Mouse (Mus musculus) CH12.LX (cell line): ENCODE results near the gene Coa4. TPM values are rescaled to one million over a fixed set of nuclear protein-coding genes. Genes with fewer than 3 reads are reported as not detected.

ENCODE experiments used
- DNase-seq: peaks from one replicate; pipeline ENCODE4 v3.0.0-alpha.2; 2013; ENCODE audit errors: extremely low read depth
- H3K27ac ChIP-seq: 2 replicates; pipeline ENCODE4 v1.5.1; 2012; ENCODE audit warnings: low read depth, mild to moderate bottlenecking, control low read depth, moderate library complexity; ENCODE audit not compliant: insufficient read depth
- H3K27me3 ChIP-seq: replicated peaks from 2 replicates; pipeline ENCODE3; 2012; ENCODE audit warnings: inconsistent platforms
- H3K36me3 ChIP-seq, 2 experiments: replicated peaks in 1 of 2; 2 replicates each; pipeline versions ENCODE3 to v1.6.1; 2012; ENCODE audit warnings: inconsistent platforms in 1 of 2, low read length in 1 of 2, mild to moderate bottlenecking in 1 of 2, mixed read lengths in 1 of 2, moderate library complexity in 1 of 2; ENCODE audit not compliant: control insufficient read depth in 1 of 2, insufficient read depth in 1 of 2
- H3K4me1 ChIP-seq, 2 experiments: 2 replicates each; pipeline ENCODE4 v1.6.1; 2012; ENCODE audit warnings: inconsistent platforms in 1 of 2, moderate library complexity in 1 of 2; ENCODE audit not compliant: insufficient read depth in 2 of 2, control insufficient read depth in 1 of 2
- H3K4me2 ChIP-seq: 2 replicates; pipeline ENCODE4 v1.6.1; 2012; ENCODE audit warnings: low read depth, mild to moderate bottlenecking, control low read depth; ENCODE audit not compliant: poor library complexity, insufficient read depth, severe bottlenecking
- H3K4me3 ChIP-seq, 3 experiments: fragments of 150-350 bp in 1 of 3; sonication (generic) in 1 of 3; replicated peaks in 1 of 3; 2 replicates each; pipeline versions ENCODE3 to v1.5.1; 2011 to 2012; ENCODE audit warnings: low read depth in 2 of 3, low read length in 2 of 3, mild to moderate bottlenecking in 2 of 3, moderate library complexity in 2 of 3, control low read depth in 1 of 3, improper control_type of control experiment in 1 of 3, inconsistent platforms in 1 of 3, mixed read lengths in 1 of 3; ENCODE audit not compliant: poor library complexity in 1 of 3
- H3K79me2 ChIP-seq: replicated peaks from 2 replicates; pipeline ENCODE4 v1.6.1; 2012; ENCODE audit warnings: mild to moderate bottlenecking, moderate library complexity; ENCODE audit not compliant: control insufficient read depth, poor library complexity, insufficient read depth, severe bottlenecking; ENCODE audit errors: extremely low read depth
- H3K9ac ChIP-seq: 2 replicates; pipeline ENCODE4 v1.6.1; 2012; ENCODE audit warnings: low read depth, mild to moderate bottlenecking, control low read depth, moderate library complexity; ENCODE audit not compliant: insufficient read depth
- H3K9me3 ChIP-seq: replicated peaks from 2 replicates; pipeline ENCODE3; 2012; ENCODE audit warnings: low read length, inconsistent platforms, mixed read lengths
- CHD2 ChIP-seq: IDR thresholded peaks from 2 replicates; pipeline ENCODE4 v1.6.1; 2011; ENCODE audit warnings: low read length, improper control_type of control experiment
- CTCF ChIP-seq, 2 experiments: IDR thresholded peaks in 1 of 2; conservative IDR thresholded peaks in 1 of 2; 2 replicates each; pipeline ENCODE4 v1.5.1; 2011 to 2012; ENCODE audit warnings: low read depth in 2 of 2, low read length in 2 of 2, improper control_type of control experiment in 1 of 2, inconsistent platforms in 1 of 2, mild to moderate bottlenecking in 1 of 2, moderate library complexity in 1 of 2
- E2F4 ChIP-seq: IDR thresholded peaks from 2 replicates; pipeline ENCODE4 v1.6.1; 2011; ENCODE audit warnings: low read depth, low read length, improper control_type of control experiment; ENCODE audit not compliant: insufficient replicate concordance
- EP300 ChIP-seq: IDR thresholded peaks from 2 replicates; pipeline ENCODE4 v1.6.1; 2011; ENCODE audit warnings: low read length, improper control_type of control experiment
- ETS1 ChIP-seq: conservative IDR thresholded peaks from 2 replicates; pipeline ENCODE4 v1.6.1; 2012; ENCODE audit warnings: low read depth, mild to moderate bottlenecking, inconsistent platforms, low read length, improper control_type of control experiment, moderate library complexity
- GABPA ChIP-seq: IDR thresholded peaks from 2 replicates; pipeline ENCODE4 v1.6.1; 2012; ENCODE audit warnings: low read depth, low read length, improper control_type of control experiment, inconsistent platforms; ENCODE audit not compliant: insufficient replicate concordance
- IRF4 ChIP-seq: IDR thresholded peaks from 2 replicates; pipeline ENCODE4 v1.6.1; 2014; ENCODE audit warnings: low read depth, mild to moderate bottlenecking, inconsistent platforms, low read length, improper control_type of control experiment
- JUND ChIP-seq: conservative IDR thresholded peaks from 2 replicates; pipeline ENCODE4 v1.6.1; 2011; ENCODE audit warnings: low read depth, low read length, improper control_type of control experiment
- KAT2A ChIP-seq: IDR thresholded peaks from 2 replicates; pipeline ENCODE4 v1.6.1; 2012; ENCODE audit warnings: low read length, improper control_type of control experiment, inconsistent platforms; ENCODE audit not compliant: insufficient replicate concordance
- MAFK ChIP-seq: IDR thresholded peaks from 2 replicates; pipeline ENCODE4 v1.6.1; 2011; ENCODE audit warnings: low read length, improper control_type of control experiment; ENCODE audit not compliant: insufficient replicate concordance
- MAX ChIP-seq: IDR thresholded peaks from 2 replicates; pipeline ENCODE4 v1.6.1; 2011; ENCODE audit warnings: low read length, improper control_type of control experiment
- MAZ ChIP-seq: IDR thresholded peaks from 2 replicates; pipeline ENCODE4 v1.6.1; 2012; ENCODE audit warnings: low read depth, mild to moderate bottlenecking, inconsistent platforms, low read length, improper control_type of control experiment, moderate library complexity
- MEF2A ChIP-seq: IDR thresholded peaks from 2 replicates; pipeline ENCODE4 v1.6.1; 2014; ENCODE audit warnings: low read depth, mild to moderate bottlenecking, inconsistent platforms, low read length, improper control_type of control experiment, borderline replicate concordance
- MXI1 ChIP-seq: IDR thresholded peaks from 2 replicates; pipeline ENCODE4 v1.6.1; 2011; ENCODE audit warnings: mild to moderate bottlenecking, low read depth, low read length, improper control_type of control experiment
- MYC ChIP-seq: IDR thresholded peaks from 2 replicates; pipeline ENCODE4 v1.6.1; 2011; ENCODE audit warnings: low read depth, mild to moderate bottlenecking, improper control_type of control experiment, low read length
- NELFE ChIP-seq: IDR thresholded peaks from 2 replicates; pipeline ENCODE4 v1.6.1; 2011; ENCODE audit warnings: low read depth, low read length, improper control_type of control experiment
- NRF1 ChIP-seq: IDR thresholded peaks from 2 replicates; pipeline ENCODE4 v1.6.1; 2014; ENCODE audit warnings: low read depth, mild to moderate bottlenecking, inconsistent platforms, low read length, improper control_type of control experiment, moderate library complexity
- POLR2A ChIP-seq: IDR thresholded peaks from 2 replicates; pipeline ENCODE4 v1.6.1; 2011; ENCODE audit warnings: low read depth, mild to moderate bottlenecking, improper control_type of control experiment, low read length
- RAD21 ChIP-seq: IDR thresholded peaks from 2 replicates; pipeline ENCODE4 v1.6.1; 2011; ENCODE audit warnings: low read depth, mild to moderate bottlenecking, low read length, improper control_type of control experiment, moderate library complexity
- RCOR1 ChIP-seq: conservative IDR thresholded peaks from 2 replicates; pipeline ENCODE4 v1.6.1; 2012; ENCODE audit warnings: low read depth, mild to moderate bottlenecking, inconsistent platforms, low read length, improper control_type of control experiment
- SIN3A ChIP-seq: IDR thresholded peaks from 2 replicates; pipeline ENCODE4 v1.6.1; 2012; ENCODE audit warnings: low read length, improper control_type of control experiment, inconsistent platforms
- SMC3 ChIP-seq: IDR thresholded peaks from 2 replicates; pipeline ENCODE4 v1.6.1; 2011; ENCODE audit warnings: low read depth, low read length, improper control_type of control experiment
- TBP ChIP-seq: conservative IDR thresholded peaks from 2 replicates; pipeline ENCODE4 v1.6.1; 2011; ENCODE audit warnings: low read depth, low read length, improper control_type of control experiment
- TCF12 ChIP-seq: IDR thresholded peaks from 2 replicates; pipeline ENCODE4 v1.6.1; 2014; ENCODE audit warnings: low read depth, mild to moderate bottlenecking, inconsistent platforms, low read length, improper control_type of control experiment
- UBTF ChIP-seq: IDR thresholded peaks from 2 replicates; pipeline ENCODE4 v1.6.1; 2012; ENCODE audit warnings: low read depth, mild to moderate bottlenecking, inconsistent platforms, low read length, improper control_type of control experiment, moderate library complexity
- USF1 ChIP-seq: IDR thresholded peaks from 2 replicates; pipeline ENCODE4 v1.6.1; 2014; ENCODE audit warnings: low read depth, mild to moderate bottlenecking, inconsistent platforms, low read length, improper control_type of control experiment
- USF2 ChIP-seq: conservative IDR thresholded peaks from 2 replicates; pipeline ENCODE4 v1.6.1; 2011; ENCODE audit warnings: low read depth, low read length, improper control_type of control experiment
- ZC3H11A ChIP-seq: IDR thresholded peaks from 2 replicates; pipeline ENCODE4 v1.6.1; 2012; ENCODE audit warnings: low read depth, mild to moderate bottlenecking, inconsistent platforms, low read length, improper control_type of control experiment
- ZKSCAN1 ChIP-seq: IDR thresholded peaks from 2 replicates; pipeline ENCODE4 v1.6.1; 2012; ENCODE audit warnings: low read depth, inconsistent platforms, low read length, improper control_type of control experiment, borderline replicate concordance
- ZNF384 ChIP-seq: IDR thresholded peaks from 2 replicates; pipeline ENCODE4 v1.6.1; 2012; ENCODE audit warnings: low read depth, low read length, improper control_type of control experiment, inconsistent platforms
- dilution Hi-C: fragments of 300-500 bp; cut with MboI; formaldehyde crosslinking; loops from 2 replicates; pipeline ENCODE4 v1.14.3; 2020; ENCODE audit warnings: low sequenced_read_pairs; ENCODE audit not compliant: extremely low pct_unique_long_range_greater_than_20kb, extremely low pct_ligation_motif_present
- in situ Hi-C: fragments of 300-500 bp; cut with MboI; formaldehyde crosslinking; loops from 3 replicates; pipeline ENCODE4 v1.14.3; 2019; ENCODE audit warnings: low sequenced_read_pairs, low pct_ligation_motif_present, low pct_unique_long_range_greater_than_20kb, mixed read lengths
- polyA plus RNA-seq: library from polyadenylated mRNA; unstranded; fragments of >175 nt; gene quantifications from 2 replicates; pipeline ENCODE4 v1.2.1, GENCODE M21; 2012; ENCODE audit warnings: low read depth; ENCODE audit not compliant: insufficient read length
- total RNA-seq, 2 experiments: library from RNA; depleted of rRNA; stranded (reverse); fragments of 300-350 nt in 1 of 2; fragments of >200 nt in 1 of 2; gene quantifications; 2 replicates each; pipeline ENCODE4 v1.2.3; 2012 to 2014

The Coa4 gene
- total and polyA plus RNA-seq, 3 experiments = 22.9 to 24.1 (median 24.1) TPM

- dilution Hi-C loops = no loop called here
- peak overlapping the region; percentile 30 for H3K9ac ChIP-seq
- peaks cover 12 to 27% of the 10 kb centered on the region in 2 experiments for H3K4me1 ChIP-seq
- H3K27ac ChIP-seq = peak overlapping the region; percentile 69
- H3K27me3 ChIP-seq = no peaks in the 10 kb centered on the region
- peaks cover 25% of the 10 kb centered on the region for H3K79me2 ChIP-seq
- H3K4me2 ChIP-seq = peak overlapping the region; percentile 80
- no peak for TF ChIP-seq GABPA
- no peak for TF ChIP-seq ZNF384
- no peak for TF ChIP-seq USF1
- no peak for TF ChIP-seq JUND
- peak; percentile 45; the same call in 1 of the 2 replicates for TF ChIP-seq IRF4
- TF ChIP-seq MAZ = no peak
- peak; percentile 35; the same call in 1 of the 2 replicates for TF ChIP-seq CHD2
- no peak for TF ChIP-seq MXI1
- no peak for TF ChIP-seq KAT2A
- peak in 1 of 2 experiments; percentile 13; a peak in 1 of 4 replicates for TF ChIP-seq CTCF (conservative IDR thresholded peaks at IDR 0.05 in 1 of 2, IDR thresholded peaks at IDR 0.05 in 1 of 2; ENCODE audit: low read depth in 2 of 2, low read length in 2 of 2)
- TF ChIP-seq SIN3A = no peak
- TF ChIP-seq EP300 = no peak
- no peak for TF ChIP-seq ZC3H11A
- no peak for TF ChIP-seq RCOR1
- no peak; the same call in 1 of the 2 replicates for TF ChIP-seq TCF12
- no peak for TF ChIP-seq MEF2A
- TF ChIP-seq NELFE = no peak
- TF ChIP-seq ZKSCAN1 = no peak
- peak; percentile 37; the same call in 1 of the 2 replicates for TF ChIP-seq ETS1
- TF ChIP-seq MAX = no peak
- H3K4me3 ChIP-seq = peak overlapping the region; percentile 75 to 93 (median 86)
- DNase-seq = no peak
- in situ Hi-C loops = no loop called here
- H3K9me3 ChIP-seq = no peaks in the 10 kb centered on the region
- H3K36me3 ChIP-seq = peaks cover 11 to 31% of the 10 kb centered on the region in 2 experiments
Measured at GRCm38 (mm10) chr7:100492391-100493116, 44.3 kb upstream of the Coa4 start.

GRCm38 (mm10) chr7:100493117-100493483 lies 43.8 kb upstream of the Coa4 start, which contains the start of gene Ucp2:
Gene Ucp2 (plus strand): TSS chr7:100493337.
- in situ Hi-C loops (no loop called here), dilution Hi-C loops (no loop called here)
- Histone ChIP-seq H3K9me3 (no peaks in the 10 kb centered on the region), H3K4me2 (peak within 1 kb of the TSS; percentile 80), H3K27me3 (no peaks in the 10 kb centered on the region), H3K27ac (peak within 1 kb of the TSS; percentile 69), H3K4me1 (peaks cover 12 to 31% of the 10 kb centered on the region in 2 experiments), H3K36me3 (peaks cover 16 to 36% of the 10 kb centered on the region in 2 experiments), H3K4me3 (peak within 1 kb of the TSS; percentile 75 to 93 (median 86)), H3K79me2 (peaks cover 25% of the 10 kb centered on the region), H3K9ac (peak within 1 kb of the TSS; percentile 74)
- DNase-seq = peak; percentile 91
- TF ChIP-seq SIN3A (peak; percentile 93), UBTF (no peak), ZC3H11A (no peak), TBP (peak; percentile 96), TCF12 (peak; percentile 93), RAD21 (no peak), USF2 (no peak), NELFE (peak; percentile 100), MAZ (no peak), MYC (no peak), NRF1 (peak; percentile 43; the same call in 1 of the 2 replicates), ETS1 (no peak), MXI1 (no peak), SMC3 (no peak), IRF4 (no peak), KAT2A (0 out of 2 replicates have a peak, but pooled peaks have one; percentile 34), POLR2A (peak; percentile 100), E2F4 (no peak), CTCF (conservative IDR thresholded peaks at IDR 0.05 in 1 of 2, IDR thresholded peaks at IDR 0.05 in 1 of 2; ENCODE audit: low read depth in 2 of 2, low read length in 2 of 2) (no peak), MAX (no peak), MAFK (no peak), USF1 (no peak)
